Mouse (Mus musculus): ENCODE data around the gene Nek7.

DNA sequence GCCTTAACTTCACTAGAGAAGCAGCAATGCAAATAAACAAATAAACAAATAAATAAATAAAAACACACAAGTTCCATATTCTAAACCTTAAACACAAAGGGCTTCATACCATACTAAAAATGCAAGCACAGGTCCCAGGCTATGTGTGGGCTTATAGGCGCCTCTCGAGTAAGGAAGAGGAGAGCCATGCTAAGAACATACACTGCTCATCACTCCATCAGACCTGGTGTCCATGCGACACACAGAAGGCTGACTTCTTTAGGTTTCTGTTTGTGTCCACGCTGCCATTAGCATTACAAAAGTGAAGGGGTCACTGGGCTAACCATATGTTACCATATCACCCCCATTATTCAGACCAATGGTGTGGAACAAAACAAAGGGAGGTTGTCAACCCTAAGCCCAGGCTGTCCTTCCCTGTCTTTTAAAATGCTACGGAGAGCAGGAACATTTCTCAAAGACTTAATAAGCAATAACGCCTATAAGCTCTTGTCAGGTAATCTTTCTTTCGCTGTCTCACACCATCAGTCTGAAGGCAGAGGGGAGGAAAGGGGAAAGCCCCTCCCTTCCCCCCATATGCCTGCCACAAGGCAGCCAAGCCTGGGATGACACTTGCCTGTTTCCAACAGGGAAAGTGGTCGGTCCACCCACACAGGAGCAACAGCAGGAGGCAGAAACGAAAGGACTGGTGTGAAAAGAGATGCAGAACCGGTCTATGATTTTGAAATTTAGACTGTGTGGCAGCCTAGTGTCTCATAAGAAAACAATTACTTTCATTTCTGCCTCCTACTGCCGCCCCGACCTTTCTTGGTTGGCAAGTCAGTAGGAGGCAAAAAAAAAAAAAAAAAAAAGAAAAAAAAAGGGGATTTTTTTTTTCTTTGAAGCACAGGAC is 60.5 kb downstream of the Nek7 start:
- TF ChIP-seq GATA1 (IDR thresholded peaks at IDR 0.05; ENCODE audit: low read length) (no peak), TAL1 (IDR thresholded peaks at IDR 0.05; ENCODE audit: low read length) (no peak)
